Mouse (Mus musculus) urinary bladder, postnatal 36 days (tissue): ENCODE data around the gene Olfr132.
"Not testable (repeated sequence)": the region's sequence is repeated elsewhere in the genome, so short reads cannot be mapped to it uniquely, and the experiment has no call there.

Source experiments
- DNase-seq, 2 experiments: peaks; one replicate each; pipeline ENCODE4 v3.0.0; 2022; ENCODE audit warnings: low spot score in 2 of 2, mixed read lengths in 1 of 2

Olfr132 gene

GRCm38 (mm10) chr17:38134426-38134825 lies at the start of gene Olfr132:
Gene Olfr132 (minus strand): TSS chr17:38134526.
- no peak for DNase-seq

- no peak for DNase-seq
Observed at GRCm38 (mm10) chr17:38171088-38171487, 36.8 kb upstream of the Olfr132 start, which contains the start of gene Olfr134. Gene Olfr134 (plus strand): TSS chr17:38171388.

GRCm38 (mm10) chr17:38144981-38145380 lies 10.7 kb upstream of the Olfr132 start, which contains the start of gene Olfr133:
Gene Olfr133 (plus strand): TSS chr17:38145281.
- no peak for DNase-seq

- not testable (repeated sequence) for DNase-seq
Observed at GRCm38 (mm10) chr17:38125371-38125770, 9.0 kb downstream of the Olfr132 start.

GRCm38 (mm10) chr17:38124199-38124598 lies 10.1 kb downstream of the Olfr132 start:
- not testable (repeated sequence) for DNase-seq

- DNase-seq: no peak
Observed at GRCm38 (mm10) chr17:38088593-38088992, 45.7 kb downstream of the Olfr132 start, which contains the start of gene Olfr131. Gene Olfr131 (minus strand): TSS chr17:38088693.

- no peak for DNase-seq
Observed at GRCm38 (mm10) chr17:38082364-38082763, 52.0 kb downstream of the Olfr132 start.
